Mouse (Mus musculus) limb, embryonic 13.5 days (tissue): ENCODE measurements around the gene Phospho1. TPM values are rescaled to one million over a fixed set of nuclear protein-coding genes. Genes with fewer than 3 reads are reported as not detected.
A peak's percentile ranks its signal among the peaks of the same experiment; 100 is the strongest.

ENCODE experiments used
- ATAC-seq: fragments of 200-750 bp; cut with Nextera tagmentation; 2 replicates; pipeline ENCODE4 v1.8.0; 2017; ENCODE audit warnings: low read depth, moderate number of reproducible peaks, moderate TSS enrichment; ENCODE audit not compliant: low FRiP score
- H3K27ac ChIP-seq: fragments of 300-500 bp; sonication (generic); 2 replicates; pipeline ENCODE4 v1.5.1; 2015; ENCODE audit warnings: inconsistent platforms, mild to moderate bottlenecking, moderate library complexity
- H3K27me3 ChIP-seq: fragments of 300-500 bp; sonication (generic); 2 replicates; pipeline ENCODE4 v1.6.1; 2015; ENCODE audit warnings: mild to moderate bottlenecking, inconsistent platforms
- H3K36me3 ChIP-seq: fragments of 300-500 bp; sonication (generic); 2 replicates; pipeline ENCODE4 v1.6.1; 2015; ENCODE audit warnings: inconsistent platforms, mild to moderate bottlenecking, moderate library complexity
- H3K4me1 ChIP-seq: fragments of 300-500 bp; sonication (generic); 2 replicates; pipeline ENCODE4 v1.6.1; 2015; ENCODE audit warnings: inconsistent platforms
- H3K4me2 ChIP-seq: fragments of 300-500 bp; sonication (generic); replicated peaks from 2 replicates; pipeline ENCODE4 v1.6.1; 2015; ENCODE audit warnings: inconsistent platforms, mild to moderate bottlenecking, moderate library complexity
- H3K4me3 ChIP-seq: fragments of 300-500 bp; sonication (generic); 2 replicates; pipeline ENCODE4 v1.5.1; 2015; ENCODE audit warnings: moderate library complexity, mild to moderate bottlenecking, inconsistent platforms
- H3K9ac ChIP-seq: fragments of 300-500 bp; sonication (generic); 2 replicates; pipeline ENCODE4 v1.6.1; 2015; ENCODE audit warnings: mild to moderate bottlenecking, inconsistent platforms
- H3K9me3 ChIP-seq: fragments of 300-500 bp; sonication (generic); 2 replicates; pipeline ENCODE4 v1.6.1; 2016; ENCODE audit warnings: inconsistent platforms
- WGBS: fragments of 180-500 bp; shearing (Covaris S2); methylation state at CpG from one replicate; pipeline ENCODE4 v1.1.7; 2015; 5-methylcytosine and 5-hydroxymethylcytosine counted together
- polyA plus RNA-seq: library from polyadenylated mRNA; unstranded; fragments of >200 nt; fragmentation: Nextera tagmentation; extraction: Ambion mirVana; gene quantifications from 2 replicates; pipeline ENCODE4 v1.2.1, GENCODE M21; 2015

Phospho1 gene
- polyA plus RNA-seq, 1 experiment from 2014 or later: 0.89 TPM

DNA sequence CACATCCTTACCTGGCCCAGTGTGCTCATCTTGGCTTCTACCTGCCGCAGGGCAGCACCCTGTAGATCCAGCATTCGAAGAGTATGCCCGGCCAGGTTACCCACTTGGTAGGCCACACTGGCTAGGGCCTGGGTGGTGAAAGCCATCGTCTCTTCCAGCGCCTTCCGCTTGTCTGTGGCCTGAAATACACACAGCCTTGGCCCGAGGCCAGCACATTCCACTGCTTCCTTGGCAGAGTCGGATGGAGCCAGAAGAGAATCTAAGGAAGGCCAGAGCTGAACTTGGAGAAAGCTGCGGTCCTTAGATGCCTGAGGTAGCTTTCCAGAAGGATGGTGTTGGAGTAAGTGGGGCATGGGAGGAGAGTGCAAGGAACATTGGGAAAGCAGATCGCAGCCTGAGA is 12.8 kb downstream of the Phospho1 start, which contains the start of gene Gngt2:
Gngt2 (plus strand) TSS at position 158 of the 400 bp plus-strand sequence.
- H3K9ac ChIP-seq: no peak within 1 kb of the TSS
- 0 out of 2 replicates have a peak within 1 kb of the TSS, but pooled peaks have one; percentile 1 for H3K4me2 ChIP-seq
- no peak within 1 kb of the TSS for H3K4me3 ChIP-seq
- H3K27ac ChIP-seq: peak within 1 kb of the TSS; percentile 24
- WGBS: 59% methylated on average over 10 of the region's 10 CpGs
- peaks cover 46% of the 10 kb centered on the region for H3K4me1 ChIP-seq
- peak; percentile 35; the same call in 1 of the 2 replicates for ATAC-seq
- H3K9me3 ChIP-seq: no peaks in the 10 kb centered on the region
- no peaks in the 10 kb centered on the region for H3K36me3 ChIP-seq
- peaks cover 74% of the 10 kb centered on the region for H3K27me3 ChIP-seq

- no peaks in the 10 kb centered on the region for H3K9me3 ChIP-seq
- H3K9ac ChIP-seq: no peak overlapping the region
- H3K4me2 ChIP-seq: no peak overlapping the region
- ATAC-seq: no peak
- H3K27ac ChIP-seq: no peak overlapping the region
- 72% methylated on average over 4 of the region's 4 CpGs for WGBS
- peaks cover 53% of the 10 kb centered on the region for H3K4me1 ChIP-seq
- H3K27me3 ChIP-seq: peaks cover 59% of the 10 kb centered on the region
- no peaks in the 10 kb centered on the region for H3K36me3 ChIP-seq
- H3K4me3 ChIP-seq: no peak overlapping the region
These were observed 14.3 kb downstream of the Phospho1 start for GRCm38 (mm10) chr11:95838598-95838997.

DNA sequence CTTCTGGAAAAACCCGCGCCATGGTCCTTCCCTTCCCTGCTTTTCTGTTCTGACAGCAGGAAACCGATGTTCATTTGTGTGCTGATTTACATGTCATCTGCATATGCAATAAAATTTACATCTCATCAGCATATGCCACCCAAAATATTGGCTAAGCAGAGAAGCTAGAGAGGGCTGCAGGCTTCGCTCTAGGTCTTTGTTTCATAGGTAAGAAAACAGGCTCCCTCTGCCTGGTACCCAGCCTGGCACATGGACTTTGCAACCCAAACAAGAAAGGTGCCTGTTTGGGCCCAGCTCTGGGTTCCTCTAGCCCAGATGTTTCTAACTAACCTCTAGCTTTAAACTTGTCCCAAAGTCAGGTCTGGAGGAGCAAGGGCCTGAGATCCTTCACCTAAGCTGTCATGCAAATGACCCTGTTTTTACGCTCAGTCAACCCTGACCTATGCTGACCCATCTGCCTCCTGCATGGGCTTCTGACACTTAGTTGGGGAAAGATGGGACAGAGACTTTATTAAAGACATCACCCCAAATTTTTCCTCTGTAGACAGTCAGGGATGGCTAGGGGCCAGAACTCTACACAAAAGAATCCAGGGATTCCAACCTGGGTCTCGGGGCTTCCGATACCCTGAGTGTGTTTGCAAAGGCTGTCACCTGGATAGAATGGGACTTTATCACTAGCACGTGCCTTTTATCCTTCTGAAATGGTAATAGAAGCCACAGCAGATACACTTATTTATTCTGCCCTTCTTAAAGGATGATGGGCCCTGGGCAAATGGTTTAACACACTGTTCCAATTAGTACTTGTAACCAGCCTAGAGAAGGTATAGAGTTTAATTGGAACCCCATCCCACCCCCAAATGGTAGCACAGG is 14.9 kb downstream of the Phospho1 start:
- WGBS: 72% methylated on average over 8 of the region's 8 CpGs
- Histone ChIP-seq H3K4me3 (no peak overlapping the region), H3K4me1 (peaks cover 46% of the 10 kb centered on the region), H3K27ac (no peak overlapping the region), H3K27me3 (peaks cover 57% of the 10 kb centered on the region), H3K9me3 (no peaks in the 10 kb centered on the region), H3K36me3 (no peaks in the 10 kb centered on the region), H3K9ac (no peak overlapping the region), H3K4me2 (no peak overlapping the region)
- no peak for ATAC-seq

DNA sequence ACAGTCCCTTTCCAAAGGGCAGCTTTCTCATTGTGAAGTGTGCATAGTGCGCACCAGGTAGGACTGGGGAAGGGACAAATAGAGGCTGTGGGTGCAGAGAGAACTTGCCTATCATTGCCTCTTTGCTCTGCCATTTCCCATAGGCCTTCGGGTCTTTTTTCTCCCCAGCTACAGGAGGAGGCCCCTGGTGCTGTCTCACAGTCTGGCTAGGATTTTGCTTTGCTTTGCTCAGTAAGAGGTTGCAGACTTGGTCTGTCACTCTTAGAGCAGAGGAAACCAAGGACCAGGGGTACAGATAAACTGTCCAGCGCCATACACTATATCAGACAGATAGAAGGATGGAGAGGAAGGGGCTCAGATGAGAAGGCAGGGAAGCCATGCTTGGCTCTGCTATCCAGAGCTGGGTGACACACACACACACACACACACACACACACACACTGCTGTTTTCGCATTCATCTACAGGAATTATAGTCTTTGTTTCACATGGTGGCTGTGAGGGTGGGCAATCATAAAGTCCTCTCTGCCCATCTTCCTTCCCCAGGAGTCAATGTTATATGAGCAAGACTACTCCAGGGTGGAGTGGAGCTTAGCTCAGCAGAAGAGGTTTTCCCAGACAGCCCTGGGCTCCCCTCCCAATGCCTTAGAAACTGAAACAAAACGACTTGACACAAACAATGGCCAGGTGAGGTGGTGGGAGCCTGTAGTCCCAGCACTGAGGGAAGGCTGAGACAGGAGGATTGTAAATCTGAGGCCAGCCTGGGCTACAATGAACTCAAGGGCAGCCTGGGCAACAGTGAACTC is 16.6 kb downstream of the Phospho1 start:
- peaks cover 41% of the 10 kb centered on the region for H3K27me3 ChIP-seq
- H3K9ac ChIP-seq: no peak overlapping the region

DNA sequence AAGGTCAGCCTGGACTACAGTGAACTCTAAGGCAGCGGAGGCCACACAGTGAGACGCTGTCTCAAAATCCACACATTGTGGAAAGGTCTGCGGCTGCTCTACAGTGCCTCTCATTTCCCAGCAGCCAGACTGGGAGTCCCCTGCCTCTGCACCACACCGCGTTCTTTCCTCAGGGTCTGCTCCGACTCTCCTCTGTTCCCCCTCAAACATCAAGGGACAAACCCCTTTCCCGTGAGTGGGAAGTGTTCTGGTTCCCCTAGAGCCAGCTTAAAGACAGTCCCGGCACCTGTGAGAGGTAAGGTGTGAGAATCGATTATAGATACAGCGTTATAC is 17.2 kb downstream of the Phospho1 start:
- Histone ChIP-seq H3K9me3 (no peaks in the 10 kb centered on the region), H3K9ac (no peak overlapping the region), H3K4me3 (peak overlapping the region; percentile 19), H3K27me3 (peaks cover 36% of the 10 kb centered on the region), H3K4me2 (peak overlapping the region; percentile 47), H3K36me3 (no peaks in the 10 kb centered on the region), H3K4me1 (peaks cover 27% of the 10 kb centered on the region), H3K27ac (no peak overlapping the region)
- WGBS: 61% methylated on average over 10 of the region's 10 CpGs
- no peak for ATAC-seq

More for the DNA sequence above, 16.6 kb downstream of the Phospho1 start:
- peaks cover 33% of the 10 kb centered on the region for H3K4me1 ChIP-seq
- WGBS: 75% methylated on average over 5 of the region's 5 CpGs
- H3K4me3 ChIP-seq: peak overlapping the region; percentile 19
- no peaks in the 10 kb centered on the region for H3K36me3 ChIP-seq
- H3K27ac ChIP-seq: no peak overlapping the region
- no peak for ATAC-seq
- H3K4me2 ChIP-seq: peak overlapping the region; percentile 47
- H3K9me3 ChIP-seq: no peaks in the 10 kb centered on the region

GRCm38 (mm10) chr11:95842074-95842681 is 17.9 kb downstream of the Phospho1 start, which contains the start of gene Abi3:
TSS of gene Abi3 (minus strand) at chr11:95842476.
- H3K4me2 ChIP-seq: peak within 1 kb of the TSS; percentile 47
- peaks cover 20% of the 10 kb centered on the region for H3K4me1 ChIP-seq
- peaks cover 30% of the 10 kb centered on the region for H3K27me3 ChIP-seq
- 0 out of 2 replicates have a peak, but pooled peaks have one; percentile 28 for ATAC-seq
- peak within 1 kb of the TSS; percentile 35; the same call in 1 of the 2 replicates for H3K9ac ChIP-seq
- H3K4me3 ChIP-seq: peak within 1 kb of the TSS; percentile 19
- H3K36me3 ChIP-seq: no peaks in the 10 kb centered on the region
- WGBS: 12% methylated on average over 11 of the region's 11 CpGs
- H3K9me3 ChIP-seq: no peaks in the 10 kb centered on the region
- H3K27ac ChIP-seq: peak within 1 kb of the TSS; percentile 15; the same call in 1 of the 2 replicates

DNA sequence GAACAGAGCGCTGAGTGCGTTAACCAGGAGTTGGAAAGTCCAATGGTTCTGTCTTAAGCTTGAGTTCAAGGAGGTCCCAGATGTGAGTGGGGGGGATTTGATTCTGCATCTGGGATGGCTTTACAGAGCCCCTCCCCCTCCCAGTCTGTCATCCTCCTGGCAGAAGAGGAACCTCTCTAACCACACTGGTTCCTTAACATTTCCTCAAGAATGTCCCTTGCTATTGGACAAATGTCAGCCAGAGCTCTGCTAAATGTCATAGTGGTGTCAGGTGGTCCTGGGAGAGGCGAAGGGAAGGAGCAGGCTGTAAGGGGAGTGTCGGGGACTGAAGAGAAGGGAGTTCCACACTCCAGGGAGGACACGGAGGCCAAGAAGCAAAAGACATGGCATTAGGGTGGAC is 18.7 kb downstream of the Phospho1 start:
- H3K27me3 ChIP-seq: peaks cover 24% of the 10 kb centered on the region
- H3K9me3 ChIP-seq: no peaks in the 10 kb centered on the region
- peak overlapping the region; percentile 1 for H3K4me2 ChIP-seq
- ATAC-seq: no peak
- H3K9ac ChIP-seq: no peak overlapping the region
- peaks cover 13% of the 10 kb centered on the region for H3K4me1 ChIP-seq
- WGBS: 60% methylated on average over 5 of the region's 5 CpGs
- no peak overlapping the region; the same call in 1 of the 2 replicates for H3K27ac ChIP-seq
- H3K36me3 ChIP-seq: no peaks in the 10 kb centered on the region
- H3K4me3 ChIP-seq: no peak overlapping the region

DNA sequence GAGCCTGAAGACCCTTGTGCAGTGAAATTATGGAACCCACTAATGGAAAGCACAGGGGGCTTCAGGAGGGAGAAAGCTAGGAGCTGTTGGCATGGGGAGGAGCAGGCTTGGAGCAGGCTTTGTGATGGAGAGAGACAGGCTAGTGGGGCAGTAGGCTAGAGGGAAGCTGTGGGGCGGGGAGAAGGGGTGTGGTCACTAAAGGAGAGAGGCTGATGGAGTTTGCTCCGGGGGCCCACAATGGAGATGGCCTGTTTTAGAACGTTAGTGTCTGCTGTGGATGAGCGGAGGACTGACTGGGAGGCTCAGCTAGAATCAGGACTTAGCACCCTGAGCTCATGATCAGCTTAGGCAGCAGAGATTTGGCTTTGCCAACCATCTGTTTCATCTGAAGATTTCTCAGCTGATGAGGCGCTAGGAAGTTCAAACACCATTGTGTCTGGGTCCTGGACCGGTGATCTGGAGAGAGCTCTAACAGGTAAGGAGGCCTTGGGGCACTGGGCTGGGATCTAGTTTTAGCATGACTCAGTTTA is 19.2 kb downstream of the Phospho1 start:
- ATAC-seq: no peak
- Histone ChIP-seq H3K27ac (no peak overlapping the region; the same call in 1 of the 2 replicates), H3K9ac (no peak overlapping the region), H3K4me2 (peak overlapping the region; percentile 1), H3K4me1 (peaks cover 13% of the 10 kb centered on the region), H3K36me3 (no peaks in the 10 kb centered on the region), H3K4me3 (no peak overlapping the region), H3K9me3 (no peaks in the 10 kb centered on the region), H3K27me3 (peaks cover 19% of the 10 kb centered on the region)
- 57% methylated on average over 6 of the region's 6 CpGs for WGBS

GRCm38 (mm10) chr11:95844935-95845334 is 20.6 kb downstream of the Phospho1 start:
- no peak overlapping the region for H3K27ac ChIP-seq
- WGBS: 64% methylated on average over 4 of the region's 4 CpGs
- H3K36me3 ChIP-seq: no peaks in the 10 kb centered on the region
- peaks cover 16% of the 10 kb centered on the region for H3K27me3 ChIP-seq
- no peak overlapping the region for H3K4me2 ChIP-seq
- no peak for ATAC-seq
- no peaks in the 10 kb centered on the region for H3K9me3 ChIP-seq
- H3K9ac ChIP-seq: no peak overlapping the region
- H3K4me3 ChIP-seq: no peak overlapping the region
- H3K4me1 ChIP-seq: peaks cover 13% of the 10 kb centered on the region

- Histone ChIP-seq H3K36me3 (no peaks in the 10 kb centered on the region), H3K27ac (no peak overlapping the region), H3K9me3 (no peaks in the 10 kb centered on the region), H3K9ac (no peak overlapping the region), H3K4me1 (no peaks in the 10 kb centered on the region), H3K4me3 (no peak overlapping the region), H3K4me2 (no peak overlapping the region), H3K27me3 (no peaks in the 10 kb centered on the region)
- WGBS: 84% methylated on average over 2 of the region's 2 CpGs
- no peak for ATAC-seq
These were observed 26.6 kb downstream of the Phospho1 start for GRCm38 (mm10) chr11:95850898-95851297.

DNA sequence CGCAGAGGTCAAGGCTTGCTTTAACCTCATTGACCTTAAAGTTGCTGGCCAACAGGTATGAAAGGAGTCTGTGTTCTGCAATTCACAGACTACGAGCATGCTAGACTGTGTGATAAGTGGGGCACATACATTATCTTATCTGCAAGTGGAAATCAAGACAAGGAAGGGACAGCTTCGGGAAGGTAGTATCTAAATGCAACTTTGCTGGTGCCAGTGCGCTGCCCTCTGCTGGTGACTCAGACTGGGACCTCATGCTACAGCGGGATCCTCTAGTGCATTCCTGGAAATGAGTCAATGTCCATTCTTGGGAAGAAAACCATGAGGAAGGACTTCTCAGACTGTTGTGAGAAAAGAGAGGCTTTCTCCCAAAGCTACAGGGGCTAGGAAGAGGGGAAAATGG is 29.4 kb downstream of the Phospho1 start:
- Histone ChIP-seq H3K4me1 (0 out of 2 replicates have a peak, but pooled peaks cover 4% of the 10 kb centered on the region), H3K4me2 (no peak overlapping the region), H3K4me3 (no peak overlapping the region), H3K9me3 (no peaks in the 10 kb centered on the region), H3K9ac (no peak overlapping the region), H3K27me3 (no peaks in the 10 kb centered on the region), H3K27ac (no peak overlapping the region), H3K36me3 (no peaks in the 10 kb centered on the region)
- ATAC-seq: no peak
- WGBS: 60% methylated on average over 5 of the region's 5 CpGs
